Mouse (Mus musculus) brain, embryonic 14.5 days (tissue): ENCODE measurements around the gene Tent5a.

Experiments used
- CTCF ChIP-seq: fragments of 200-500 bp; IDR thresholded peaks from 2 replicates; pipeline ENCODE4 v1.5.1; 2012; ENCODE audit warnings: inconsistent platforms, mild to moderate bottlenecking, moderate library complexity, borderline replicate concordance; ENCODE audit not compliant: insufficient read depth, insufficient read length; ENCODE audit errors: extremely low read depth
- POLR2A ChIP-seq: fragments of 200-500 bp; IDR thresholded peaks from 2 replicates; pipeline ENCODE4 v1.6.1; 2012; ENCODE audit warnings: mild to moderate bottlenecking, inconsistent platforms, borderline replicate concordance; ENCODE audit not compliant: poor library complexity, insufficient read depth, insufficient read length, severe bottlenecking; ENCODE audit errors: extremely low read depth

- TF ChIP-seq POLR2A: no peak
- no peak for TF ChIP-seq CTCF
Observed at GRCm38 (mm10) chr9:85316122-85316521, 11.0 kb downstream of the Tent5a start.
